Mouse (Mus musculus) neural tube, embryonic 14.5 days (tissue): ENCODE measurements at regions not wholly inside any gene's neighbourhood (a gene's known extent, or its start where the extent isn't known, plus 50 kb on each side); places are given as distances from the start of the nearest gene placed in this dataset.

ENCODE experiments used
- ATAC-seq: fragments of 200-750 bp; cut with Nextera tagmentation; 2 replicates; pipeline ENCODE4 v1.8.0; 2017; ENCODE audit warnings: low read depth, mild to moderate bottlenecking, moderate TSS enrichment, moderate library complexity
- H3K27ac ChIP-seq: fragments of 300-500 bp; sonication (generic); 2 replicates; pipeline ENCODE4 v1.5.1; 2014; ENCODE audit warnings: low read depth, mild to moderate bottlenecking, control low read depth, low read length, moderate library complexity, mixed read lengths
- H3K27me3 ChIP-seq: fragments of 300-500 bp; sonication (generic); 2 replicates; pipeline ENCODE4 v1.6.1; 2014; ENCODE audit warnings: low read length; ENCODE audit not compliant: control insufficient read depth, insufficient read depth
- H3K36me3 ChIP-seq: fragments of 300-500 bp; sonication (generic); 2 replicates; pipeline ENCODE4 v1.6.1; 2014; ENCODE audit warnings: low read length, mixed read lengths; ENCODE audit not compliant: control insufficient read depth, insufficient read depth
- H3K4me1 ChIP-seq: fragments of 300-500 bp; sonication (generic); 2 replicates; pipeline ENCODE4 v1.6.1; 2014; ENCODE audit warnings: low read length; ENCODE audit not compliant: control insufficient read depth, insufficient read depth
- H3K4me2 ChIP-seq: fragments of 300-500 bp; sonication (generic); 2 replicates; pipeline ENCODE4 v1.6.1; 2014; ENCODE audit warnings: mild to moderate bottlenecking, low read depth, low read length, control low read depth
- H3K4me3 ChIP-seq: fragments of 300-500 bp; sonication (generic); 2 replicates; pipeline ENCODE4 v1.5.1; 2014; ENCODE audit warnings: low read depth, low read length, control low read depth, mixed read lengths
- H3K9ac ChIP-seq: fragments of 300-500 bp; sonication (generic); replicated peaks from 2 replicates; pipeline ENCODE4 v1.6.1; 2014; ENCODE audit warnings: low read depth, mild to moderate bottlenecking, control low read depth, low read length, mixed read lengths
- H3K9me3 ChIP-seq: fragments of 300-500 bp; sonication (generic); 2 replicates; pipeline ENCODE4 v1.6.1; 2016; ENCODE audit warnings: low read length; ENCODE audit not compliant: control insufficient read depth
- WGBS: fragments of 180-500 bp; shearing (Covaris S2); extraction: QIAGEN DNeasy Blood & Tissue Kit; methylation state at CpG from one replicate; pipeline ENCODE4 v1.1.7; 2014; 5-methylcytosine and 5-hydroxymethylcytosine counted together

DNA sequence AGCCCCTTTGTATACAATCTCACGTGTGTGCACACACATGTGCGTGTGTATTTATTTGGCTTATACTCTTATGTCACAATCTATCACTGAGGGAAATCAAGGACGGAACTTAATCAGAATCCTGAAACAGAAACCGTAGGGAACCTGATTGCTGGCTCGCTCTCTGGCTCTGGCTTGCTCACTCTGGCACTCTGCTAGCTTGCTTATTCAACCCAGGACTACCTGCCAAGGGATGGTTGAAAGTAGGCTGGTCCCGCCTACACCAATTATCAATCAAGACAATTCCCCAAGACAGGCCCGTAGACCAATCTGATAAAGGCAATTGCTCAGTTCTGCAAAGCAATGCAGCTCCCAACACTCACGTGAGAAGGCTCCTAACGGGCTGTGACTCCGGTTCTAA is 224.0 kb downstream of the Sipa1l2 start:
- H3K9me3 ChIP-seq = no peaks in the 10 kb centered on the region
- no peak overlapping the region for H3K9ac ChIP-seq
- H3K36me3 ChIP-seq = no peaks in the 10 kb centered on the region
- peaks cover 13% of the 10 kb centered on the region for H3K4me1 ChIP-seq
- H3K4me3 ChIP-seq = no peak overlapping the region
- H3K27me3 ChIP-seq = no peaks in the 10 kb centered on the region
- no peak for ATAC-seq
- WGBS = 91% methylated on average over 10 of the region's 10 CpGs
- no peak overlapping the region for H3K27ac ChIP-seq
- H3K4me2 ChIP-seq = no peak overlapping the region

DNA sequence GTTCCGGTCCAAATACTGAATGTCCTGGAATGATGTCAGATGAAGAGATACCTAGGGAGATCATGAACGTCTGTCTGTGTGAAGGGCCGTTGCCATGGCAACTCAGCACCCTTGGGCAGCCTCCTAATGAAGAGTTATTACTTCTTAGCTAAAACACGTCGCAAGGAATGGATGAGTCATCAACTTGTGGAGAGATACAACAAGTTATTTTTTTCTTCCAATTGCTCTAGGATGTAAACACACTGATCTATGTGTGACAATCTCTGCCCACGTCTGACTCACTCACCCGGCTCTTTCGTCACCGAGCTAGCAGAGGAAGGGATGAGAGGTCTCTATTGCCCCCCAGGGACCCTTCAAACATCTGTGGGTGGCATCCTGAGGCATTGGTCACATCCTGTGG is 225.7 kb downstream of the Sipa1l2 start:
- no peaks in the 10 kb centered on the region for H3K36me3 ChIP-seq
- no peak overlapping the region for H3K27ac ChIP-seq
- H3K27me3 ChIP-seq = no peaks in the 10 kb centered on the region; the same call in 1 of the 2 replicates
- H3K9me3 ChIP-seq = no peaks in the 10 kb centered on the region
- no peak overlapping the region for H3K4me3 ChIP-seq
- no peak overlapping the region for H3K9ac ChIP-seq
- ATAC-seq = no peak
- WGBS = 33% methylated on average over 9 of the region's 9 CpGs
- peaks cover 10% of the 10 kb centered on the region for H3K4me1 ChIP-seq
- no peak overlapping the region for H3K4me2 ChIP-seq

- H3K4me1 ChIP-seq = peaks cover 17% of the 10 kb centered on the region
- no peaks in the 10 kb centered on the region; the same call in 1 of the 2 replicates for H3K27me3 ChIP-seq
Observed at GRCm38 (mm10) chr8:125342521-125342920, 227.1 kb downstream of the Sipa1l2 start.

GRCm38 (mm10) chr8:125341606-125342005 is 228.0 kb downstream of the Sipa1l2 start:
- WGBS = 91% methylated on average over 4 of the region's 4 CpGs

More at GRCm38 (mm10) chr8:125342521-125342920, 227.1 kb downstream of the Sipa1l2 start:
- no peak for ATAC-seq
- Histone ChIP-seq H3K9me3 (no peaks in the 10 kb centered on the region), H3K36me3 (no peaks in the 10 kb centered on the region), H3K4me3 (no peak overlapping the region), H3K4me2 (no peak overlapping the region), H3K9ac (no peak overlapping the region), H3K27ac (no peak overlapping the region)
- WGBS = 83% methylated on average over 9 of the region's 9 CpGs

GRCm38 (mm10) chr8:125338222-125338621 is 231.4 kb downstream of the Sipa1l2 start:
- H3K36me3 ChIP-seq = no peaks in the 10 kb centered on the region
- ATAC-seq = no peak
- H3K4me2 ChIP-seq = no peak overlapping the region
- peaks cover 20% of the 10 kb centered on the region for H3K4me1 ChIP-seq
- no peak overlapping the region for H3K27ac ChIP-seq
- H3K9me3 ChIP-seq = no peaks in the 10 kb centered on the region
- H3K27me3 ChIP-seq = peaks cover 2% of the 10 kb centered on the region
- WGBS = 26% methylated on average over 6 of the region's 6 CpGs
- no peak overlapping the region for H3K9ac ChIP-seq
- H3K4me3 ChIP-seq = no peak overlapping the region

More at GRCm38 (mm10) chr8:125341606-125342005, 228.0 kb downstream of the Sipa1l2 start:
- Histone ChIP-seq H3K4me1 (peaks cover 20% of the 10 kb centered on the region), H3K4me2 (no peak overlapping the region), H3K9ac (no peak overlapping the region), H3K36me3 (no peaks in the 10 kb centered on the region), H3K27ac (no peak overlapping the region), H3K27me3 (no peaks in the 10 kb centered on the region; the same call in 1 of the 2 replicates), H3K9me3 (no peaks in the 10 kb centered on the region), H3K4me3 (no peak overlapping the region)
- no peak for ATAC-seq

DNA sequence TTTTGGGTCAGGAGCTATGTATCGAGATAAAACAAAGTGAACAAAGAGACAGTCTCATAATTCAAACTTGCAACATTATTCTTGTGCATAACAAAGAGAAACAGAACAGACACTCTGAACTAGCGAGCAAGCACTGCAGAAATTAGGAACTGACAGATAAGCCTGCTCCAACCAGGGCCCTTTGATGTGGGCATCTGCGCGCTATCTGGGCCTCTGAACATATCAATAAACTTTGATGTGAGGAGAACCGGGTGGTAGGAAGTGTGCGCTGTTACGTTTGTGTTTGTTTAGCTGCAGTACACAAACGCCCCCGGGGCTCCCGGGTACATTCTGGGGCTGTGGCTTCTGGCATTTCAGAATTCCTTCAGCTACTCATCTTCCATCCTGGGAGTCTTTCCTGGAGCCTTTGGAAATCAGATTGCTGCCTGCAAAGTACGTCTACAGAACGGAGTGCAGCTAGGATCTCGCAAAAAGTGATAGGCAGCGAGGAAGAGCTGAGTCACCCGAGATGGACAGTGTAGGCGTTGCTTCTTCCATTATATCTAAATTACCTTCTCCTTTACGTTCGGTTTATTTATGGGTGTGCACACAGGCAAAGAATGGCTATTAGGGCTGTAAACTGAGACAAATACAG is 232.0 kb downstream of the Sipa1l2 start:
- Histone ChIP-seq H3K27ac (no peak overlapping the region), H3K36me3 (no peaks in the 10 kb centered on the region), H3K4me3 (no peak overlapping the region), H3K9me3 (no peaks in the 10 kb centered on the region), H3K4me1 (peaks cover 20% of the 10 kb centered on the region), H3K4me2 (no peak overlapping the region), H3K9ac (no peak overlapping the region), H3K27me3 (peaks cover 2% of the 10 kb centered on the region)
- peak; percentile 39; the same call in 1 of the 2 replicates for ATAC-seq
- WGBS = 25% methylated on average over 18 of the region's 18 CpGs

GRCm38 (mm10) chr8:125336799-125337198 is 232.8 kb downstream of the Sipa1l2 start:
- Histone ChIP-seq H3K27me3 (peaks cover 2% of the 10 kb centered on the region), H3K9ac (no peak overlapping the region), H3K4me1 (peaks cover 20% of the 10 kb centered on the region), H3K27ac (peak overlapping the region; percentile 34; the same call in 1 of the 2 replicates), H3K36me3 (no peaks in the 10 kb centered on the region), H3K4me2 (no peak overlapping the region), H3K4me3 (no peak overlapping the region), H3K9me3 (no peaks in the 10 kb centered on the region)
- WGBS = 30% methylated on average over 3 of the region's 3 CpGs
- ATAC-seq = no peak

DNA sequence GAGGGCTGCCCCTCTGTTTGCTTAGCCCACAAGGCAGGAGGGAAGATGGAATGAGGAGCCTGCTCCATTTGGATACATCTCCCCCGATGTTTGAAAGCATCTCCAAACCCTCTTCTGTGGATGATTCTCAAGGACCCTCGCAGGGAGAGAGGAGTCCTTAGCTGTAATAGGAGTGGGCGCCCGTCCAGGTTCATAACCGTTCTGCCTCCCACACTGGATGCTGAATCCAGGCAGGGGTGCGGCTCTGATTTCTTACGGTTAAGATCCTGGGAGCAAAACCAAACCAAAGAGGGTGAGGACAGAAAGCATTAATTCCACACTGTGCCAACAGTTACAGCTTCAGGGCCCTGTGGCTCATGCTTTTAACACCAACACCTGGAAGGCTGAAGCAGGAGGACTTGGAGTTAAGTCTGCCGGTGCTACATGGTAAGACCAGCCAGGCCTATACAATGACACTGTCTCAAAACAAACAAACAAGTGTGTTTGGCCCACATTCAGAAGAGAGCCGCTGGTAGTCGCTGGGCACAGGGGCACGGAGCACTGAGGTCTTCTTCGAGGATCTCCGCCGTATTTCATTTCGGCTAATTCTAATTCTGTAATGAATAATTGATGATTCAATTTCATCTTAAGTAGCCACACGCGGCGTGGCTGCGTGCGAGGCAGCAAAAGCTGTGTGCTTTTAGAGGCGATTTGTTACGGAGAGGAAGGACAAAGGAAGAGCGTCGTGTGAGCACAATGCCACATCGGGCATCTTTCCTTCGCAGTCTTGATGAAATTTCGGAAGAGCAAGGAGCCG is 233.8 kb downstream of the Sipa1l2 start:
- Histone ChIP-seq H3K4me1 (peaks cover 20% of the 10 kb centered on the region), H3K4me2 (peak overlapping the region; percentile 15; the same call in 1 of the 2 replicates), H3K27me3 (peaks cover 2% of the 10 kb centered on the region), H3K27ac (peak overlapping the region; percentile 3; the same call in 1 of the 2 replicates), H3K36me3 (no peaks in the 10 kb centered on the region), H3K9ac (no peak overlapping the region), H3K9me3 (no peaks in the 10 kb centered on the region), H3K4me3 (no peak overlapping the region)
- peak; percentile 41 for ATAC-seq
- 26% methylated on average over 28 of the region's 28 CpGs for WGBS

GRCm38 (mm10) chr8:125335171-125335570 is 234.4 kb downstream of the Sipa1l2 start:
- Histone ChIP-seq H3K4me2 (no peak overlapping the region), H3K27ac (no peak overlapping the region; the same call in 1 of the 2 replicates), H3K27me3 (peaks cover 2% of the 10 kb centered on the region), H3K36me3 (no peaks in the 10 kb centered on the region), H3K4me1 (peaks cover 20% of the 10 kb centered on the region), H3K4me3 (no peak overlapping the region), H3K9me3 (no peaks in the 10 kb centered on the region), H3K9ac (no peak overlapping the region)
- ATAC-seq = no peak
- WGBS = 47% methylated on average over 6 of the region's 6 CpGs
